Mouse (Mus musculus) thymus, postnatal 25 days (tissue): ENCODE measurements around the gene Zfand3.

ENCODE experiments used
- DNase-seq: peaks from one replicate; pipeline ENCODE4 v3.0.0; 2022

Gene Zfand3

DNA sequence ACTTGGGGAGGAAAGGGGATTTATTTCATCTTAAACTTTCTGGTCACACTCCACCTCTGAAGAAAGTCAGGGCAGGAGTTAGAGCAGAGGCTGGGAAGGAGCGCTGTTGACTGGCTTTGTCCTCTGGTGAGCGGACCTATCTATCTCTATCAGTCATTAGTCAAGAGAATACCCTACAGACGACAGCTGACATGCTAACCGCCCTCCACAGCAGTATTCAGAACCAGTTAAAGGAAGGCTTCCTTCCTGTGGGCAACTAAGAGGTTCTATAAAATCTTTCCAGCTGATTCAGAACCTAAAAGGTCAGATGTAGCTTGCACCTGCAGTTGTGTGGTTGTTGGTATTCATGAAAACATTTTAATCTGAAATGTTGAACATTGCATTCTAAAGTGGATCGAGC is 154.8 kb downstream of the Zfand3 start:
- no peak for DNase-seq

DNA sequence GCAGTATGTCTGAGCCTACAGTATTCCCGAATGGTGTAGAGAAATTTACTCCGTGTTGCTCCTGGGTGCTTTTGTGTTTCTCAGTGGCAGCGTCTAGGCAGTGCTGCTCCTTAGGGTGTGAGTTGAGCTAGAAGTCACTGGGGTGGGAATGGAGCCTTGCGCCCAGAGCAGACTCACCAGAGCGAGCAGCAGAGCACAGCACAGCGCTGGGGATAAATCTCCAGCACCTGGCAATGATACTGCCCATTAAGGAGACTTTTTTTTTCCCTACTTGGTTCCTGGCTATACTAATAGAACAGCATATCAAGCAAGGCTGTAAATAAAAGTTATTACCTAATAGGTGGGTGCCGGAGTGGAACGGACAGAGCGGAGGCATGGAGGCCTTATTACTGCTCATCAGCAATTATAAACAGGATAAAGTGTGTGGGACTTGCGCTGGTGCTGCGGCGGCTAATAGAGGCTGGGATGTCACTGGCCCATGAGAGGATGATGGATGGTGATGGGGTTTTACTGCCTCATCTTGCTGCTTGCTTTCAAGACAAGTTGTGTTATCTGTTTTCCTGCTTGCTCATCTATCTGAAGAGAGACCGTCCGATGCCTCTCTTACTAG is 156.4 kb downstream of the Zfand3 start:
- no peak for DNase-seq

DNA sequence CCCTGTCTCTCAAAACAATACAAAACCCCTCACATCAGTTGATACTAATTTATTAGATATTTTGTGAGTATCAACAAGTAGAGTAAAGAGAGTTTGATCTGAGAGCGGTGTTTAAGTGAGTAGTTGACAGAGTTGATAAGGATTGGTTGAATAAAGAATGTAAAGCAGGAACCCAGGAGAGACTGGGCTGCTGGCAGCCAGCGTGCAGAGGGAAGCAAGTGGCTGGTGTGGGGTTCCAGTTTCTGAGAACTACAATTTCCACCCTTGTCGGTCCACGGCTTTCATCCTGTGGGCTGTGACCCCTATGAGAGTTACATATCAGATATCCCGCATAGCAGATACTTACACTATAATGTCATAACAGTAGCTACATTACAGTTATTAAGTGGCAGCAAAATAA is 158.4 kb downstream of the Zfand3 start:
- no peak for DNase-seq

DNA sequence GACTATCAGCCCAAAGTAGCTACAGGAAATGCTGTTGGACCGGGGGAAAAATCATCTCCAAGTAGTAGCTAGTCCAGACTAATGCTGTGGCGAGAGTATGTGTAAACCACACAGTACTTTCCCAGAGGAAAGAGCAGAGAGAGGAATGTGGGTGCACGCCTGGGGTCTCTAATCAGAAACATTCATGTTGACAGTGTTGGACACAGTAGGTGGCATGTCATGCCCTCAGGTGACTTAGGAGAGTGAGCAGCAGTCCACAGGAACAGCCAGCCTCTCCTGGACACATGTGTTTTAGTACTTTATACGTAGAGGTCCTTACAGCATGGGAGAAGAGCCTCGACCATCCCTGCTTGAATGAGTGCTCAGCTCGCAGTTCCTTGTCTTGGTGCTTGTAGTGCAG is 159.3 kb downstream of the Zfand3 start:
- no peak for DNase-seq

DNA sequence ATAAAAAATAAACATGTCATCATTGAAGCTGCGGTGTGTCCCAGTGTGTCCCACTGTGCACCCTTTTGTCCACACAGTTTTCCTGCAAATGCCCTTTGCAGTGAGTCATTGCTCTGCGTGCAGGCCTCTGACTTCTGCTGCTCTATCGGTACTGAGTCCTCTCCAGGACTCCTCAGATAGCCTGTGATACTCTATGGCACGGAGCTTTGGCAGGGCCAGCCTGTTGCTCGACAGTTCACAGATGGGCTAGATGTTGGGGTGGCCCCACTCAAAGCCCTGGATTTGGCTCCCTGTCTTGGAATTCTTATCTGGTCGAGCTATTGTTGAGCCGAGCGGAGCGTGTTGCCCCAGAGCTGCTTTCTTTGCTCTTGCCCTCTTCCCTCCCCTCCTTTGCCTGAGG is 160.3 kb downstream of the Zfand3 start:
- no peak for DNase-seq

DNA sequence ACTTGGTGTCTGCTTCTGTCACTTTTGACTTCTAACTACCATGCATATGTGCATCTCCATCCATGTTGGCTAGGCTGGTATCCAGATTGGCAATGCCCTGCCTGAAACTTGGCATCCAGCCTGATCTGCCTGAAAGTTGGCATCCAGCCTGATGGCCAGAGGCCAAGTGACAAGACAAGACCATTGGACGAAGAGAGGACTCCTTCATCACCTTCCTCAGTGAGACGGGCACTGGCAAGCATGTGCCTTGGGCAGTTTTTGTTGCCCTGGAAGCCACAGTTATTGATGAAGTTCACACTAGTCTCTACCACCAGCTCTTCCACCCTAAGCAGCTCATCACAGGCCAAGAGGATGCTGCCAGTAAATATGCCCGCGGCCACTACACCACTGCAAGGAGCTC is 172.9 kb downstream of the Zfand3 start:
- no peak for DNase-seq

DNA sequence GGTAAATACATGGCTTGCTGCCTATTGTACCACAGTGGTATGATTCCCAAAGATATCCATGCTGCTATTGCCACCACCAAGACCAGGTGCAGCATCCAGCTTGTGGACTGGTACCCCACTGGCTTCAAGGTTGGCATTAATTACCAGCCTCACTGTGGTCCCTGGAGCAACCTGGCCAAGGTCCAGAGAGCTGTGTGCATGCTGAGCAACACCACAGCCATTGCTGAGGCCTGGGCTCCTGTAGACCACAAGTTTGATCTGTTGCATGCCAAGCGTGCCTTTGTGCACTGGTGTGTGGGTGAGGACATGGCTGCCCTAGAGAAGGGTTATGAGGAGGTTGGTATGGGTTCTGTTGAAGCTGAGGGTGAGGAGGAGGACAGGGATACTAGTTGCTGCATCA is 173.9 kb downstream of the Zfand3 start:
- no peak for DNase-seq

DNA sequence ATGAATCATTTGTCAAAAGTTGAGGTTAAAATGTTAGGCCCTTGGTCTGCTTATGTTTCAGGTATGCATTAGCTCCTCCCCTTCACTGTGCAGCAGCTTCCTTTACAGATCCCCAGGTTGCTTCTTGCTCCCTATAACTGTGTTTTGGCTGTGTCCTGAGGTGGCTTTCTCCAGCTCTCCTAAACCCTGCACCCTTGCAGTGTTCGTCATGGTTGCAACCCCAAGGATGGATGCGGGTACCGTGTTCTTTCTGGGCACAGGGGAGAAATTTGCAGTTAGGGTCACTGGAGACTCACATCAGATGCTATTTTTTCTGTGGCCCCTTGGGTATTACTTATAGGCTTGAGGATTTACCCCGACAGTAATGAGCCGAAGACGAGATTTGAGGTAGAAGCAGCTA is 175.7 kb downstream of the Zfand3 start:
- DNase-seq: no peak

DNA sequence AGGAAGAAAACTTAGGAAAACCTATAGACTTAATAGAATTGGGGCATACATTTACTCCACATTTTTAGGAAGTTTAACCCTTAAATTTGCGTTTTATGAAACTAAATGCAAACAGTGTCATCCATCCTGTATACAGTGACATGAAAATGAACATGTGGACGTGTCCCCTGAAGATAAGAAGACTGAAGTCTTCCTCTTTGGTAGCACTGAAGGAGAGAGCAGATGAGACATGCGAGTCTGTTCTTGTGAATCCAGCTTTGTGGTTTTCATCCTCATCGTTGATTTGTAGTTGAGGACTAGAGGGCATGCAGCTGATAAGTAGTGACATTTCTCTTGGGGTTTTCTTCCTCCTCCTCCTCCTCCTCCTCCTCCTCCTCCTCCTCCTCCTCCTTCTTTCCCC is 177.0 kb downstream of the Zfand3 start:
- no peak for DNase-seq

DNA sequence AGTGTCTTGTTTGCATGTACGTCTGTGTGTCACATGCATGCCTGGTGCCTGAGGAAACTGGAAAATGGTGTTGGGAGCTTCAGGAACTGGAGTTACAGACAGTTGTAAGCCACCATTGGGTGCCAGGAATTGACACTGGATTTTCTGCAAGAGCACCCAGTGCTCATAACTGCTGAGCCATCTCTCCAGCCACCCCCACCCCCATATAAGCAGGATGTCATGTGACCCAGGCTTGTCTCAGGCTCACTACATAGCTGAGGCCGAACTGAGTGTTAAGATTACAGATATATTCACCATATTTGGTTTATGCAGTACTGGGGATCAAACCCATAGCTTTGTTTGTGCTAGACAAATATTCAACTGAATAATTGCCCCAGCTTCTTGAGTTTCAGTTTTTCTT is 177.5 kb downstream of the Zfand3 start:
- no peak for DNase-seq

DNA sequence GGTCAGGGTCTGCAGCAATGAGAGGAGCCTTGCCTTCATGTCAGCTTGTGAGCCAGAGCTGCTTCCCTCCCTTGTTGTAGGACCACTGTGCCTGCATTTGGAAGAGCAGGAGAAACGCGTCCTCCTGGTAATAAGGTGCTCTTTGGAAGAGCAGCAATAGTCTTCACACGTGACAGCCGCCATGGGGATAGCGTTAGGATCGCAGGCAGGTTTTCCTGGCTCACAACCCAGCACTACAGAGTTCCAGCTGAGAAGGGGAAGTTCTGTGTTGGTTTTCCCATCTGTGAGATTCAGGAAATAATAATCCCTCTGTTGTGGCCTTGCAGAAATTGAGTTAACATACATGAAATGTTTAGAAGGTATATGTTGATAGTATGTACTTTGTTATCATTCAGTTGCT is 179.0 kb downstream of the Zfand3 start:
- DNase-seq: no peak

DNA sequence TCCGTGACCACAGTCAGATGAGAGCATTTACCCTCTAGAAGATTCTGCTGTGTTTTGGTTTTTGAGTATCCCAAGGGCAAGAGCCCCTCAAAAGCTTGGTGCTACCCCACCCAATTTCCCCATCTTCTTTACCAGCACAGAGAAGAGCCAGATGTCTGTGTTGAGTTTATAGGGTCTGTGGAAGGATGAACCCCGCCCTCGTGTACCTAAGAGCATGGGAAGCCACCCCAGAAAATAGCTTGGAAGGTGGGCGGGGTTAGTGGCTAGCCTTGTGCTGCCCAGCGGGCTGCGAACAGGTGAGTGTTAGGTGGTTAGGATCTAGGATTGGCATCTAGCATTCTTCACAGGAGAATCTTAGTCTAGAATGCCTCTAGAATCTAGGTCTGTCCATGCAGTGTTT is 182.6 kb downstream of the Zfand3 start:
- DNase-seq: no peak

DNA sequence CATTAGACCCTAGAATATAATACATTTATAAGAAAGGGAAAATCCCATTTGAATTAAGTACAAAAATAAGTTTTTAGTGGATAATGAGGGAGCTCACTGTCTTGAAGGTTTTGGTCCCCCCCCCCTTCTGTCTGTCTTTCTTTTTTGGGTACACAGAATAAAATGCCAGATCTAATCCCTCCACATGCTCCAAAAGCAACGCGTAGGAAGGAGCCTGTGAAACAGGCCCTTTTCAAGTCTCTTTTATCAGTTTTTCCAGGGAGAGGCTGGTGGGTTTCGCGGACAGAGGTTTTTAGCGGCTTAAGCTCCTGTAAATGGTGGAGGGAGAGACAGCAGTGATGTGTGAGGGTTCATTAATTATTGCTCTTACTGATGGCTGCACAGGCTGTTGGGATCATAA is 183.0 kb downstream of the Zfand3 start:
- no peak for DNase-seq

DNA sequence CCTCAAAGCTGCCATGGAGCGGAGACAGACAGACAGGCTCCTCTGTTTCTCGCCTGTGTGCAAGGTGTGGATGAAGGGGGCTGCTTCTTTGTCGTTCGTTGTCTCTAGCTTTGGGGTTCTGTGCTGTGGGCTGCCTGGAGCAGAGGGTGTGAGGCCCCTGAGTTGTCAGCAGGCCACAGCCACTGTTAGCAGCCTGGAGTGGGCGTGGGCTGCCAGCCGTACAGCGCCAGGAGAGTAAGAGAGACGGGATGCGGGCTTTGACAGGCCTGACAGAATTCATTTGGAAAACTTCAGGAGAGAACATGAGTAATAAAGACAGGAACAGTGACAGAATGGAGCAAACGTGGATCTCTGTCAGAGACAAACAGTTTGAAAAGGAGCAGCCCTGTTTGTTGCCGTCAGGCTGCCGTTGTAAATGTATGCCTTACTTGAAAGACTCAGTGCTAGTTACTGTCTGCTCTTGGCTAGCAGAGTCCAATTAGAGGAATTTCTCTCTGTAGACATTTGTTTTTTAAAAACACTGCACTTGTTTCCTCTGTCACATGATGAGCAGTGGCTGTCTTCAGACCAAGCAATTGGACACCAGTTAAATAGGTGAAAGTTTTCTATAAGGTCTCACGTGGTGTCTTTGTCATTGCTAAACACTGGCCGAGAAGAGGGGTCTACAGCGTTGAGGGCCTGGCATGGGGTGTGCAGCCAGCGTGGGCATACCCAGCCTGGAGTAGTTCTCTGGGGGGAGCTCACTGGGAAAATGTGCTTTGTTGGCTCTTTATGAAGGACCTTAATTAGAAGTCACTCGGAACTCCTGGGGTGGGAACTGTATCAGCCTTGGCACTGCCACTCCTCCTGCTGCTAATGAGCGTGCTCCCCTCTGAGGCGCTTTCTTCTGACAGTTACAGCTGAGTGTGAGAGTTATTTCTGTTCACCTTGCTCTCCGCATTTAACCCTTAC is 183.8 kb downstream of the Zfand3 start:
- no peak for DNase-seq

DNA sequence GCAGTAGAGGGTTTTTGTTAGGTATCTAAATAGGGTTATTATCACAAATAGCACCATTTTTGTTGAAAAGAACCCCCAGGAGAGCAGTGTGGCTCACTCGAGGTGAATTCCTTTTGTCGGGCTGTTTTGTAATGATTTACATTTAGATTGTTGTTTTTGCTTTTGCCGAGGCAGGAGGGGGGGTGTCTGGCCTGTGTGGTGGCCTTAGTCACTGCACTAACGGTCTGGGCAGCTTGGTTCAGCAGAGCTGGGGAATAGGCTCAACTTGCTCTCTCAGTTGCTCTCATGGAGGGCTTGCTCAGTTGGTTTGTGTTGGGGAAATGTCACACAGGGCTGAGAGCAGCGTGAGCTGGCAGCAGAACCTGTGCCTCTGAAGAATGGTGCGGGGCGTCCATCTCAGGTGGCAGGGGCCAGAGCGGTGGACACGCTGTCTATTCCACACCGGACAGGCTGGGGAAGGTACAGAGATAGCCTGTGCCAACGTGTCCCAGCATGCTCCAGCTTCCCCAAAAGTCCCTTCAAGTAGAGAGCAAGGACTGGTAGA is 186.6 kb downstream of the Zfand3 start:
- DNase-seq: peak; percentile 0

DNA sequence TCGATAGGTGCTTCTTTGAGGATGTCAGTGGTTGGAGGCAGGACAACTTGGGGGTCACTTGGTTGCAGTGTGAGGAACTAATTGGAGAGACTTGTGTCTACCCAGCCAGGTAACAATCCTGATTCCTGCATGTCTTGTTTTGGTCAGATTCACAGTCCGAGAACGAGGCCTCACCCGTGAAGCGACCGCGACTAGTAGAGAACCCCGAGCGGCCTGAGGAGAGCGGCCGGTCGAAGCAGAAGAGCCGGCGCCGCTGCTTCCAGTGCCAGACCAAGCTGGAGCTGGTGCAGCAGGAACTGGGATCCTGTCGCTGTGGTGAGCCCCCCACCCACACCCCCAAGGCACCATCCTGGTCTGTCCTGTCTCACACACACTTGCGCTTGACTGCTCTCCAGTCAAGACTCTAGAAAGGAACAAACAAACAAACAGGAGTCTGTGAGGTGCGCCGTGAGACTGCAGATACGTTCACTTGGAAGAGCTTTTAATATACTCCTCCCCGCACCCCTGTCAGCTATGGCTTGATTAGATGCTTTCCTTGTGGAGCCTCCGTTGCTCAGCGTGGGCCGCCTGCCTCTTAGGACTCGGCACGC is 188.0 kb downstream of the Zfand3 start:
- peak; percentile 0 for DNase-seq

DNA sequence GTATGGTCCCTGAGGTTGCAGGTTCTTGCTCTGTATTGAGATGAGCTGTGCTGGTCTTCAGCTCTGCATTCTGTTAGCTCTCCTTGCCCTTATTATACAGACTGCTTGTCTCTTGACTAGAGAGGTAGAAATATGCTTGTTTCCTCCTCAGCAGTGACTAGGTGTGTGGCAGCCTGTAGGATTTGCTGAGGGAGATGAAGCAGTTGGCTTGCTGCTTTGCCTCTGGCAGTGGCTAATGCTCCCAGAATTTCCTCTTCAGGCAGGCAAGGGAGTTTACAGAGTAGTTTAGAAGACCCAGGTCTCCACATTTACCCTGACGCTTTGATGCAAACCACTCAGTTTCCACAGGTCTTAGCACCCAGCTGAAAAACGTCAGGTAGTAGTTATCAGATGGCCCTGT is 189.1 kb downstream of the Zfand3 start:
- DNase-seq: no peak

DNA sequence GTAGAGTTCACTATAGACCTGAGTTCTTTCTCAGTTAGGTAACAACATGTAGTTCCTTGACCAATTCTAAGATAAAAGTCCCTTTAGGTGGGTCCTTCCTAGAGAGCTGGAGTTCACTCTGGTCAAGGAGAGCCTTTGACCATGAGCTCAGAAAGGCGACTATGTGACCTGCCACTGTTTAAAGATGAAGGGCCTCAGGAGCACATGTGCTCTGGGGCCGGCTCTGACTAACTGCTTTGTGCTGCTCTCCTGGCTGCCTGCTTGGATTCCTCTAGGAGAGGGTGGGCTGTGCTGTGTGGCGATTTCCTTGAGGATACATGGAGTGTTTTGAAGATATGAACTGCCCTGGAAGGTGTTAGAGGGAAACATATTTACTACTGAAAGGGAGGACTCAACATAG is 189.6 kb downstream of the Zfand3 start:
- DNase-seq: no peak

DNA sequence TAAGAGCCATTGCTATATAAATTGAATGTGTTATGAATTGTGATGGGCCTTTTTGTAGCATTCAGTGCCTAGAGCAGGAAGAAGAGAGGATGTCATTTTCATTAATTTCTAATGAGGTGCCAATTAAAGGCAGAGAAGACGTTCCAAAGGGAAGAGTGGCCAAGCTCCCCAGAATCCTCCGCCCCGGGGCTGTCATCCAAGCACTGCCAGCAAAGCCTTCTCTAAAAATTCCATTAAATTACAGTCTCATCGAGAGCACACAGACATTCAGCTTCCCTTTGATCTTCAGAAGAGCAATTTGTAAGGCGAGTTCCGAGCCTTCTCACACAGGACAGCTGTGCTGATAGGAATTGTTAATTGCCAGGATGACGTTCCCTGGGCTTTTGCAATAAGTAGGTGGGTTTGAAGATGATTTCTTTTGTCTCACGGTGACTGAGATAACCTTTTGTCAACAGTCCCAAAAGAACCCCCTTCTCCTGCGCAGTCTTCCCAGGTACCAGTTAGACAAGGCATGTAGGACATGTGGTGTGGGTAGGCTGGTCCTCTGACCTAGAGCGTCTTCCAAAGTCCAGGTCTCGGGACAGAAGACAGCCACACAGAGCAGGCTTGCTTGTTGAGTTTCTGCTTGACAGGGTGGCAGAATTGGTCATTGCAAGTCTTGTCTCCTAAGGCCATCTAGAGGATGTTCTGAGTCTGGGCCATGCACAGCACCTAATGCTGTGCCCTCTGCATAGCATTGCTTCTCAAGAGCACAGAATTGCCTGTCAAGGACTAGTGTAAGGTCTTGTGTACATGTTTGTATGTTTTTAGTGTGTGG is 190.3 kb downstream of the Zfand3 start:
- peak; percentile 0 for DNase-seq

DNA sequence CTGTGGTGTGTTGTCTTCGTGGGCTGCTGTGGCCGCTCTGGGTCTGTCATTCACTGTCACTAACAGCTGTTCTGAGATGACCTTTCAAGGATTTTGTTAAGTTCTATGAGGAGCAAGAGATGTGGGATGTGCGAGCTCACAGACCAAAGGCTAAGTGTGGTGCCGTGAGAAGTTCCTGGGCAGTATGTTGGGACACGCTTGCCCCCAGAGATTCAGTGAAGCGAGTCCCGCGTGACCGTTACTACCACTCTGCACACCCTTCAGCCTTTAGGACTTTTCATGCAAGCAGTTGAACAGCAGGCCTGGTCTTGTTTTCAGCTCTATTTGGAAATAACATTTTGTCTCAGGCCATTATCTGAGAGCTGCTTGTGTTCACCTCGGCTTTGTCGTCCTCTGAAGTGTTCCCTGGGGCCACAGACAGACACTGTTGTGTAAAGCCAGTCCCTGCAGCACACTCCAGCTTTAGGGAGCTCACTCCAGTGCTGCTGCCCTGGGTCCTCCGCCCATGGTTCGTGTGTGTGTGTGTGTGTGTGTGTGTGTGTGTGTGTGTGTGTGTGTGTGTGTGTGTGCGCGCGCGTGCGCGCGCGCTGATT is 191.2 kb downstream of the Zfand3 start:
- peak; percentile 0 for DNase-seq

DNA sequence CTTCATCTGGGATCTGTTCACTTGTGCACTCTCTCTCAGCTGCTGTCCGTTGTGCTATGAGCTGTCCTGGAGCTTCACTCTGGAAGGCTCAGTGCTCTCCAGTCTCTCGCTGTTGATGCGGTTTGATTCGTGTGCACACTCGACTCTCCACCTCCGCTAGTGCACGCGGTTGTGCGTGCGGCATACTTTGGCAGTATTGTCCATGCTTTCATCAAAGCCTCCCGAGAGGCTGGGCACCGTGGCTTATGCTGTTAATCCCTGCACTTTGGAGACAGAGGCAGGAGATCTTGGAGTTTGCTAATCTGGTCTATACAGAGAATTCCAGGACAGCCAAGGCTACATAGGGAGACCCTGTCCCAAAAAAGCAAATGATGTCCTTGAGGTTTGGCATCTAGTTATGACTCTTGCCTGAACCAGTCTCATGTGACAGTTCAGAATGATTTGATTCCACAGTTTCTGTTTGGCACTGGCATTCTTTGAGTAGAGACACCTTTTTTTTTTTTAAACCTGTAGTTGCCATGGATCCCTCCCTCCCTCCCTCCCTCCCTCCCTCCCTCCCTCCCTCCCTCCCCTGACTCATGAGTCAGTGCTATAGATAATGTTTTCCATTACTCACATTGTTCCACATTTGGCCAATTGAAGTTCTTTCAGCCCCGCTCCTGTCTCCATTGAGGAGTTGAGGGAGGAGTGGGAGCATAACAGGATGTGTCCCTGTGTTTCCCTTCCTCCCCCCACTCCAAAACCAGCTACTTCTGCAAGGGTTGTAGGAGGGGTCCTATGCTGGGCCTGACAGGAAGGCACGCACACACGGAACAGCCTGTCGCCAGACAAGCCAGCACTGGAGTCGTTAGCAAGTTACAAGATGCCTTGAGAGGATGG is 192.1 kb downstream of the Zfand3 start:
- DNase-seq: no peak
